Mouse (Mus musculus) kidney, adult 2 months (tissue): ENCODE measurements at regions not wholly inside any gene's neighbourhood (a gene's known extent, or its start where the extent isn't known, plus 50 kb on each side); places are given as distances from the start of the nearest gene placed in this dataset.

Experiments
- CTCF ChIP-seq: fragments of 200-500 bp; conservative IDR thresholded peaks from 2 replicates; pipeline ENCODE4 v1.5.1; 2011; ENCODE audit warnings: low read depth, mild to moderate bottlenecking, control low read depth, low read length, moderate library complexity, mixed read lengths; ENCODE audit not compliant: insufficient read depth, insufficient read length
- POLR2A ChIP-seq: fragments of 200-500 bp; IDR thresholded peaks from one replicate; pipeline ENCODE4 v1.6.1; 2011; ENCODE audit warnings: low read depth, low read length, control low read depth

DNA sequence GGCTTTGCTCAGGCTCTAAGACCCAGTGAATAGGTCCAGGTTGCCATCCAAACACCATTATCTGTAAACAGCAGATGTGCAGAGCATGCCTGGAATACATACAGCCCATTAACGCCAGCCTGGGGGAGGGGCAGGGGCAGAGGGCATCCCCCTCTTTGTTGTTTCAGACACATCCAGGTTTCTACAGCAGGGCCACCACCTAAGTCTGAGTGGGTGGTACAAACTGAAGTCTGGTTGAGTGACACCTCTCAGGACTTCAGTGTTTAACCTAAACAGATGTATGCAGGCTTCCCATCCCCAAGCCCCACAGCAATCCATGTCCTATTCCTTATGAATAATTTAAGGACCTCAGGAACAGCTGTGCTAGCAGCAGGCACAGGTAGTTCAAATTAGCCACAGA is 194.2 kb downstream of the Xxylt1 start:
- no peak for TF ChIP-seq POLR2A
- no peak for TF ChIP-seq CTCF
